Mouse (Mus musculus) G1E-ER4 (cell line): Measurements from ENCODE around the gene Zfp827. TPM values are rescaled to one million over a fixed set of nuclear protein-coding genes. Genes with fewer than 3 reads are reported as not detected.

ENCODE experiments used
- GATA1 ChIP-seq: IDR thresholded peaks from one replicate; pipeline ENCODE4 v1.8.0; 2012; ENCODE audit warnings: low read length, inconsistent platforms
- polyA plus RNA-seq: library from polyadenylated mRNA; stranded (reverse); fragments of >175 nt; gene quantifications from 2 replicates; pipeline ENCODE4 v1.2.3, GENCODE M21; 2012

The Zfp827 gene
- polyA plus RNA-seq, 1 experiment = 2.2 TPM

- TF ChIP-seq GATA1 = no peak
These were observed 18.4 kb downstream of the Zfp827 start for GRCm38 (mm10) chr8:79046659-79047058.

GRCm38 (mm10) chr8:79048388-79049005 is 20.3 kb downstream of the Zfp827 start:
- no peak for TF ChIP-seq GATA1

- TF ChIP-seq GATA1 = no peak
These were observed 26.0 kb downstream of the Zfp827 start for GRCm38 (mm10) chr8:79054222-79054621.

GRCm38 (mm10) chr8:79057179-79057578 is 28.9 kb downstream of the Zfp827 start:
- TF ChIP-seq GATA1 = no peak

- no peak for TF ChIP-seq GATA1
These were observed 31.1 kb downstream of the Zfp827 start for GRCm38 (mm10) chr8:79059361-79059760.

- TF ChIP-seq GATA1 = no peak
These were observed 31.9 kb downstream of the Zfp827 start for GRCm38 (mm10) chr8:79060013-79060609.

- no peak for TF ChIP-seq GATA1
These were observed 37.7 kb downstream of the Zfp827 start for GRCm38 (mm10) chr8:79065924-79066323.

GRCm38 (mm10) chr8:79067812-79068630 is 39.8 kb downstream of the Zfp827 start:
- no peak for TF ChIP-seq GATA1

GRCm38 (mm10) chr8:79073311-79073710 is 45.1 kb downstream of the Zfp827 start:
- no peak for TF ChIP-seq GATA1

GRCm38 (mm10) chr8:79074986-79075385 is 46.7 kb downstream of the Zfp827 start:
- no peak for TF ChIP-seq GATA1

GRCm38 (mm10) chr8:79077256-79077655 is 49.0 kb downstream of the Zfp827 start:
- TF ChIP-seq GATA1 = no peak

- TF ChIP-seq GATA1 = no peak
These were observed 50.4 kb downstream of the Zfp827 start for GRCm38 (mm10) chr8:79078556-79079195.

GRCm38 (mm10) chr8:79079196-79079561 is 50.9 kb downstream of the Zfp827 start:
- TF ChIP-seq GATA1 = no peak

GRCm38 (mm10) chr8:79080096-79080739 is 52.0 kb downstream of the Zfp827 start:
- TF ChIP-seq GATA1 = no peak

GRCm38 (mm10) chr8:79081333-79081732 is 53.1 kb downstream of the Zfp827 start:
- TF ChIP-seq GATA1 = no peak

GRCm38 (mm10) chr8:79081955-79082354 is 53.7 kb downstream of the Zfp827 start:
- TF ChIP-seq GATA1 = no peak
